Mouse (Mus musculus): ENCODE results near the gene Mmp21. TPM values are rescaled to one million over a fixed set of nuclear protein-coding genes. Genes with fewer than 3 reads are reported as not detected.
"Not testable (repeated sequence)": the region's sequence is repeated elsewhere in the genome, so short reads cannot be mapped to it uniquely, and the experiment has no call there.

Gene Mmp21
- total RNA-seq, 1 experiment = 0.27 TPM

GRCm38 (mm10) chr7:133702333-133702732, 22.5 kb upstream of the Mmp21 start:
- Histone ChIP-seq H3K9ac (ENCODE audit: insufficient read depth, low read depth, low read length, poor library complexity, severe bottlenecking) (no peak overlapping the region; the same call in 1 of the 2 replicates), H3K27ac (ENCODE audit: insufficient read depth, low read depth, low read length, poor library complexity, severe bottlenecking) (no peak overlapping the region), H3K4me3 (ENCODE audit: insufficient read depth in 1 of 2, low read depth in 1 of 2, low read length in 2 of 2, poor library complexity in 1 of 2, severe bottlenecking in 1 of 2) (no peak overlapping the region), H3K4me1 (ENCODE audit: control insufficient read depth in 2 of 2, insufficient read depth in 2 of 2, low read length in 2 of 2, poor library complexity in 1 of 2) (peaks cover 0 to 2% of the 10 kb centered on the region in 2 experiments; a peak in 1 of 4 replicates), H3K36me3 (ENCODE audit: control insufficient read depth, insufficient read depth, low read length, poor library complexity, severe bottlenecking) (no peaks in the 10 kb centered on the region), H3K9me3 (ENCODE audit: control insufficient read depth, insufficient read depth, low read depth, low read length) (no peaks in the 10 kb centered on the region)
- no peak for DNase-seq (ENCODE audit: low read depth, low spot score)
- TF ChIP-seq CHD2 (IDR thresholded peaks at IDR 0.05; ENCODE audit: low read depth, low read length) (no peak), ZC3H11A (IDR thresholded peaks at IDR 0.05; ENCODE audit: borderline replicate concordance, low read depth, low read length) (no peak), ZNF384 (IDR thresholded peaks at IDR 0.05; ENCODE audit: low read depth, low read length) (no peak), HCFC1 (IDR thresholded peaks at IDR 0.05; ENCODE audit: borderline replicate concordance, insufficient read depth, low read length) (no peak)
- in situ Hi-C loops (cut with MboI; ENCODE audit: low sequenced_read_pairs in 2 of 2, unreplicated experiment in 2 of 2) = no loop called here

- no peak overlapping the region for H3K4me3 ChIP-seq (ENCODE audit: insufficient read depth in 1 of 2, low read depth in 1 of 2, low read length in 2 of 2, poor library complexity in 1 of 2, severe bottlenecking in 1 of 2)
- H3K9me3 ChIP-seq (ENCODE audit: control insufficient read depth, insufficient read depth, low read depth, low read length) = no peaks in the 10 kb centered on the region
- H3K27ac ChIP-seq (ENCODE audit: insufficient read depth, low read depth, low read length, poor library complexity, severe bottlenecking) = no peak overlapping the region
- H3K36me3 ChIP-seq (ENCODE audit: control insufficient read depth, insufficient read depth, low read length, poor library complexity, severe bottlenecking) = no peaks in the 10 kb centered on the region
- H3K4me1 ChIP-seq (ENCODE audit: control insufficient read depth in 2 of 2, insufficient read depth in 2 of 2, low read length in 2 of 2, poor library complexity in 1 of 2) = peaks cover 0 to 2% of the 10 kb centered on the region in 2 experiments; a peak in 1 of 4 replicates
- H3K9ac ChIP-seq (ENCODE audit: insufficient read depth, low read depth, low read length, poor library complexity, severe bottlenecking) = no peak overlapping the region
- TF ChIP-seq ZC3H11A (IDR thresholded peaks at IDR 0.05; ENCODE audit: borderline replicate concordance, low read depth, low read length) = no peak
- TF ChIP-seq ZNF384 (IDR thresholded peaks at IDR 0.05; ENCODE audit: low read depth, low read length) = no peak
- TF ChIP-seq CHD2 (IDR thresholded peaks at IDR 0.05; ENCODE audit: low read depth, low read length) = no peak
- TF ChIP-seq HCFC1 (IDR thresholded peaks at IDR 0.05; ENCODE audit: borderline replicate concordance, insufficient read depth, low read length) = no peak
- no peak for TF ChIP-seq MAFK (IDR thresholded peaks at IDR 0.05; ENCODE audit: insufficient read depth, low read depth, low read length)
- DNase-seq (ENCODE audit: low read depth, low spot score) = no peak
- in situ Hi-C loops (cut with MboI; ENCODE audit: low sequenced_read_pairs in 2 of 2, unreplicated experiment in 2 of 2) = no loop called here
Observed at GRCm38 (mm10) chr7:133701366-133701765, 21.5 kb upstream of the Mmp21 start.

DNA sequence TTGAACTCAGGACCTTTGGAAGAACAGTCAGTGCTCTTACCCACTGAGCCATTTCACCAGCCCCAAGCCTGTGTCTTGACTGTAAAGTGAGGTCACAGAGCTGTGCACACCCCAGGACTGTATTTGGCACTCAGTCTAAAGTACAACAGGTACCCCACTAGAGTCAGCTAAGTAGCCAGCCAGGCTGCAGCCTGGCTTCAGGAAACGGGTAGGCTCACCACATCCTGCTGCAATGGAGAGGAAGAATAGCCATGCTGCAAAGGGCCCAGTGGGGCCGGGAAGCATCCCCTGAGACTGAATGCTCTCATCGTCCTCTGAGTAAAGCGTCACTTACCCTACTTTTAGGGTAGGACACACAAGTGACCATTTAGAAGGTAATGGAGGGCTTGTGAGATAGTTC, 20.0 kb upstream of the Mmp21 start:
- Histone ChIP-seq H3K9ac (ENCODE audit: insufficient read depth, low read depth, low read length, poor library complexity, severe bottlenecking) (no peak overlapping the region), H3K4me3 (ENCODE audit: insufficient read depth in 1 of 2, low read depth in 1 of 2, low read length in 2 of 2, poor library complexity in 1 of 2, severe bottlenecking in 1 of 2) (no peak overlapping the region), H3K9me3 (ENCODE audit: control insufficient read depth, insufficient read depth, low read depth, low read length) (no peaks in the 10 kb centered on the region), H3K36me3 (ENCODE audit: control insufficient read depth, insufficient read depth, low read length, poor library complexity, severe bottlenecking) (no peaks in the 10 kb centered on the region), H3K27ac (ENCODE audit: insufficient read depth, low read depth, low read length, poor library complexity, severe bottlenecking) (no peak overlapping the region), H3K4me1 (ENCODE audit: control insufficient read depth in 2 of 2, insufficient read depth in 2 of 2, low read length in 2 of 2, poor library complexity in 1 of 2) (peaks cover 0 to 2% of the 10 kb centered on the region in 2 experiments; a peak in 1 of 4 replicates)
- TF ChIP-seq HCFC1 (IDR thresholded peaks at IDR 0.05; ENCODE audit: borderline replicate concordance, insufficient read depth, low read length) = no peak
- TF ChIP-seq ZNF384 (IDR thresholded peaks at IDR 0.05; ENCODE audit: low read depth, low read length) = no peak
- TF ChIP-seq CHD2 (IDR thresholded peaks at IDR 0.05; ENCODE audit: low read depth, low read length) = no peak
- DNase-seq (ENCODE audit: low read depth, low spot score) = no peak
- in situ Hi-C loops (cut with MboI; ENCODE audit: low sequenced_read_pairs in 2 of 2, unreplicated experiment in 2 of 2) = no loop called here

GRCm38 (mm10) chr7:133698021-133698709, 18.3 kb upstream of the Mmp21 start:
- no peak for DNase-seq (ENCODE audit: low read depth, low spot score)
- no peak for TF ChIP-seq ZC3H11A (IDR thresholded peaks at IDR 0.05; ENCODE audit: borderline replicate concordance, low read depth, low read length)
- TF ChIP-seq MAFK (IDR thresholded peaks at IDR 0.05; ENCODE audit: insufficient read depth, low read depth, low read length) = no peak
- TF ChIP-seq ZNF384 (IDR thresholded peaks at IDR 0.05; ENCODE audit: low read depth, low read length) = no peak
- no peak for TF ChIP-seq CHD2 (IDR thresholded peaks at IDR 0.05; ENCODE audit: low read depth, low read length)
- TF ChIP-seq HCFC1 (IDR thresholded peaks at IDR 0.05; ENCODE audit: borderline replicate concordance, insufficient read depth, low read length) = no peak

DNA sequence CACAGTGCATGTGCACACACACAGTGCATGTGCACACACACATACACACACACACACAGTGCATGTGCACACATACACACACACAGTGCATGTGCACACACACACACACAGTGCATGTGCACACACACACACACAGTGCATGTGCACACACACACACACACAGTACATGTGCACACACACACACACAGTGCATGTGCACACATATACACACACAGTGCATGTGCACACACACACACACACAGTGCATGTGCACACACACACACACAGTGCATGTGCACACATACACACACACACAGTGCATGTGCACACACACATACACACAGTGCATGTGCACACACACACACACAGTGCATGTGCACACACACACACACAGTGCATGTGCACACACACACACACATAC, 5.8 kb upstream of the Mmp21 start:
- H3K4me1 ChIP-seq (ENCODE audit: control insufficient read depth in 2 of 2, insufficient read depth in 2 of 2, low read length in 2 of 2, poor library complexity in 1 of 2); in situ Hi-C loops (cut with MboI; ENCODE audit: low sequenced_read_pairs in 2 of 2, unreplicated experiment in 2 of 2); DNase-seq (ENCODE audit: low read depth, low spot score); H3K36me3 ChIP-seq (ENCODE audit: control insufficient read depth, insufficient read depth, low read length, poor library complexity, severe bottlenecking); H3K9ac ChIP-seq (ENCODE audit: insufficient read depth, low read depth, low read length, poor library complexity, severe bottlenecking); H3K4me3 ChIP-seq (ENCODE audit: insufficient read depth in 1 of 2, low read depth in 1 of 2, low read length in 2 of 2, poor library complexity in 1 of 2, severe bottlenecking in 1 of 2); H3K27ac ChIP-seq (ENCODE audit: insufficient read depth, low read depth, low read length, poor library complexity, severe bottlenecking); H3K9me3 ChIP-seq (ENCODE audit: control insufficient read depth, insufficient read depth, low read depth, low read length): not testable (repeated sequence)

More at GRCm38 (mm10) chr7:133698021-133698709, 18.3 kb upstream of the Mmp21 start:
- in situ Hi-C loops (cut with MboI; ENCODE audit: low sequenced_read_pairs in 2 of 2, unreplicated experiment in 2 of 2) = no loop called here
- H3K27ac ChIP-seq (ENCODE audit: insufficient read depth, low read depth, low read length, poor library complexity, severe bottlenecking) = no peak overlapping the region
- no peak overlapping the region for H3K4me3 ChIP-seq (ENCODE audit: insufficient read depth in 1 of 2, low read depth in 1 of 2, low read length in 2 of 2, poor library complexity in 1 of 2, severe bottlenecking in 1 of 2)
- no peak overlapping the region for H3K9ac ChIP-seq (ENCODE audit: insufficient read depth, low read depth, low read length, poor library complexity, severe bottlenecking)
- no peaks in the 10 kb centered on the region; a peak in 1 of 4 replicates for H3K4me1 ChIP-seq (ENCODE audit: control insufficient read depth in 2 of 2, insufficient read depth in 2 of 2, low read length in 2 of 2, poor library complexity in 1 of 2)
- H3K36me3 ChIP-seq (ENCODE audit: control insufficient read depth, insufficient read depth, low read length, poor library complexity, severe bottlenecking) = no peaks in the 10 kb centered on the region
- no peaks in the 10 kb centered on the region for H3K9me3 ChIP-seq (ENCODE audit: control insufficient read depth, insufficient read depth, low read depth, low read length)

All from ES-E14 (cell line).